Mouse (Mus musculus): ENCODE results near the gene Fat1.

DNA sequence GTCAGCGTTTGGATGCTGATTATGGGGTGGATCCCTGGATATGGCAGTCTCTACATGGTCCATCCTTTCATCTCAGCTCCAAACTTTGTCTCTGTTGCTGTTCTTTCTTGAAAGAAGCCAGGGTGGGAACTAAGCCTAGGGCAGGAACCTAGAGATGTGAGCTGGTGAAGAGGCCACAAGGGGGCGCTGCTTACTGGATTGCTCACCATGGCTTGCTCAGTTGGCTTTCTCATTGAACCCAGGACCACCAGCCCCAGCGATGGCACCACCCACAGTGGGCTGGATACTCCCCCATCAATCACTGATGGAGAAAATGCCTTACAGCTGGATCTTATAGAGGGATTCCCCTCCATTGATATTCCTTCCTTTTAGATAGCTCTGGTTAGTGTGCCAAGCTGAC is 121.6 kb downstream of the Fat1 start:
- TF ChIP-seq CTCF (IDR thresholded peaks at IDR 0.05; ENCODE audit: low read depth, low read length) (no peak), GATA1 (IDR thresholded peaks at IDR 0.05; ENCODE audit: borderline replicate concordance, low read length) (no peak)
